ENCODE assay signal across 16 mouse cellular contexts in the genomic region with DNA sequence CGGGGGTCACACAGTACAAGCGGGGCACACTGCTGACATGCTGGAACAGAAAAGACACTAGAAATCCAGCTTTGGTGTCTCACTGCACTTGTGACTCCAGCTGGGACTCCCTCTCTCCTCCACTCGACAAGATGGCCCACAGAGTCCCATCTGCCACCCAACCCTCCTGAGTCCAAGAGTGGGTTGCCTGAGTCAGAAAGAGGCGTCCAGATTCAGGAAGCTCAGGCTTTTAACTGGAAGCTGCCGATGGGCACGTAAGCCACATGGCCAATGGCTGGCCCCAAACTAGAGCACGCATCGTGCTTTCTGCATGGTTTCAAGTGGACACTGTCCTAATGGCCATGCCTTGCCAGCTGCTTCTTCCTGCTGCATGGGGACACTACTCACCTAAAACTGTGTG.
A peak's percentile ranks its signal among the peaks of the same experiment; 100 is the strongest.
DNase-seq lines count a peak whose midpoint lies in the region; ATAC-seq and TF ChIP-seq lines count a peak whose summit lies in the region.
"Had no signal": no experiment of that assay in that cellular context is flagged by ENCODE, and none has a peak within 500 bp of the region (broad histone marks: within the 10 kb centered on the region; RNA-seq: fewer than 3 reads in every experiment).

No protein-coding gene starts in this region.

- no peak for DNase-seq in frontal cortex, postnatal 25 days (ENCODE audit: low spot score in 2 of 2)
- no peak for DNase-seq in midbrain, postnatal 0 days (ENCODE audit: low spot score)
- DNase-seq in cerebellum, postnatal 14 days, result peak; percentile 63 to 68
- no peak for DNase-seq in adrenal gland, adult (ENCODE audit: inconsistent age in 2 of 2, low spot score in 1 of 2)
- DNase-seq: adrenal gland, adult 8-10 months; B cell, adult 2 months; gastrocnemius, postnatal 10 days; kidney, adult 18-20 months; kidney, postnatal 4 days; liver, embryonic 13.5 days; right cerebral cortex, adult 18-20 months had no signal

- WGBS in midbrain, embryonic 12.5 days, result 91% methylated on average over 8 of the region's 8 CpGs
- WGBS in midbrain, postnatal 0 days, result 82% methylated on average over 8 of the region's 8 CpGs
- WGBS in small intestine, adult 2 months, result 92% methylated on average over 8 of the region's 8 CpGs
- WGBS in liver, embryonic 12.5 days (ENCODE audit: insufficient replicate concordance), result 81% methylated on average over 8 of the region's 8 CpGs

- no peak overlapping the region for H3K4me2 ChIP-seq in midbrain, embryonic 12.5 days (replicated peaks)
- H3K4me2 ChIP-seq in midbrain, postnatal 0 days (ENCODE audit: low read depth, low read length, poor library complexity, severe bottlenecking), result no peak overlapping the region
- no peak overlapping the region for H3K4me2 ChIP-seq in liver, embryonic 12.5 days
- H3K4me2 ChIP-seq: liver, embryonic 13.5 days; midbrain, embryonic 15.5 days had no signal

- H3K4me1 ChIP-seq in midbrain, embryonic 12.5 days, result peaks cover 75% of the 10 kb centered on the region
- peaks cover 10% of the 10 kb centered on the region; the same call in 1 of the 2 replicates for H3K4me1 ChIP-seq in midbrain, postnatal 0 days (ENCODE audit: insufficient read depth, low read length)
- H3K4me1 ChIP-seq in small intestine, adult 2 months (ENCODE audit: control insufficient read depth, insufficient read depth, insufficient read length, low read length), result peaks cover 2% of the 10 kb centered on the region
- no peaks in the 10 kb centered on the region for H3K4me1 ChIP-seq in liver, embryonic 12.5 days

- no peak for TF ChIP-seq POLR2A in small intestine, adult 2 months (IDR thresholded peaks at IDR 0.05; ENCODE audit: low read depth, low read length)

- no peak overlapping the region for H3K4me3 ChIP-seq in midbrain, embryonic 12.5 days
- H3K4me3 ChIP-seq in midbrain, postnatal 0 days (ENCODE audit: low read depth, low read length), result no peak overlapping the region
- no peak overlapping the region for H3K4me3 ChIP-seq in small intestine, adult 2 months (ENCODE audit: low read depth, low read length)
- H3K4me3 ChIP-seq in liver, embryonic 12.5 days, result no peak overlapping the region
- H3K4me3 ChIP-seq: liver, embryonic 13.5 days; midbrain, embryonic 15.5 days had no signal

- no peak for TF ChIP-seq CTCF in midbrain, postnatal 0 days (IDR thresholded peaks at IDR 0.05)
- no peak for TF ChIP-seq CTCF in small intestine, adult 2 months (IDR thresholded peaks at IDR 0.05; ENCODE audit: extremely low read depth, insufficient read length, insufficient replicate concordance, low read depth, low read length)

- no peaks in the 10 kb centered on the region for H3K9me3 ChIP-seq in midbrain, embryonic 12.5 days
- H3K9me3 ChIP-seq in midbrain, postnatal 0 days (ENCODE audit: low read length), result no peaks in the 10 kb centered on the region
- H3K9me3 ChIP-seq in liver, embryonic 12.5 days (replicated peaks), result no peaks in the 10 kb centered on the region
- H3K9me3 ChIP-seq: liver, embryonic 13.5 days; midbrain, embryonic 15.5 days had no signal

- H3K27me3 ChIP-seq in midbrain, embryonic 12.5 days, result no peaks in the 10 kb centered on the region
- H3K27me3 ChIP-seq in midbrain, postnatal 0 days (ENCODE audit: insufficient read depth, low read length), result no peaks in the 10 kb centered on the region
- H3K27me3 ChIP-seq in small intestine, adult 2 months (ENCODE audit: control insufficient read depth, insufficient read depth, low read length), result no peaks in the 10 kb centered on the region
- no peaks in the 10 kb centered on the region for H3K27me3 ChIP-seq in liver, embryonic 12.5 days (replicated peaks)
- H3K27me3 ChIP-seq: liver, embryonic 13.5 days; midbrain, embryonic 15.5 days had no signal

- H3K27ac ChIP-seq in midbrain, embryonic 12.5 days (replicated peaks), result 0 out of 2 replicates have a peak overlapping the region, but pooled peaks have one; percentile 10
- no peak overlapping the region for H3K27ac ChIP-seq in midbrain, postnatal 0 days (ENCODE audit: low read depth, low read length)
- H3K27ac ChIP-seq in small intestine, adult 2 months (ENCODE audit: insufficient read depth, low read depth, low read length), result peak overlapping the region; percentile 32; the same call in 1 of the 2 replicates
- no peak overlapping the region for H3K27ac ChIP-seq in liver, embryonic 12.5 days
- H3K27ac ChIP-seq: liver, embryonic 13.5 days had no signal

- no peak overlapping the region for H3K9ac ChIP-seq in midbrain, embryonic 12.5 days (replicated peaks)
- H3K9ac ChIP-seq in midbrain, postnatal 0 days (replicated peaks; ENCODE audit: low read length, poor library complexity, severe bottlenecking), result no peak overlapping the region
- no peak overlapping the region for H3K9ac ChIP-seq in liver, embryonic 12.5 days
- H3K9ac ChIP-seq: liver, embryonic 13.5 days; midbrain, embryonic 15.5 days had no signal

- peaks cover 16% of the 10 kb centered on the region for H3K36me3 ChIP-seq in midbrain, embryonic 12.5 days
- peaks cover 4% of the 10 kb centered on the region; the same call in 1 of the 2 replicates for H3K36me3 ChIP-seq in midbrain, postnatal 0 days (ENCODE audit: insufficient read depth, low read length)
- peaks cover 12% of the 10 kb centered on the region; the same call in 1 of the 2 replicates for H3K36me3 ChIP-seq in small intestine, adult 2 months (ENCODE audit: control insufficient read depth, insufficient read depth, low read length)
- peaks cover 21% of the 10 kb centered on the region; the same call in 1 of the 2 replicates for H3K36me3 ChIP-seq in liver, embryonic 12.5 days
- H3K36me3 ChIP-seq: midbrain, embryonic 15.5 days had no signal

- ATAC-seq in frontal cortex, adult (ENCODE audit: low TSS enrichment), result peak; percentile 63
- no peak for ATAC-seq in midbrain, embryonic 12.5 days (ENCODE audit: low FRiP score, low read depth)
- no peak for ATAC-seq in midbrain, postnatal 0 days (ENCODE audit: low FRiP score)
- no peak for ATAC-seq in liver, embryonic 12.5 days
- ATAC-seq: midbrain, embryonic 15.5 days had no signal

Comparison
In these comparisons a context has a peak if more than half of its experiments do, and no peak if none do; other contexts are left out.
1. H3K27ac ChIP-seq: peak in midbrain, embryonic 12.5 days (single experiment) and small intestine, adult 2 months (single experiment); none in midbrain, postnatal 0 days (single experiment) and liver, embryonic 12.5 days (single experiment).
2. DNase-seq: peak in cerebellum, postnatal 14 days (2 of 2); none in frontal cortex, postnatal 25 days (0 of 2), midbrain, postnatal 0 days (single experiment) and adrenal gland, adult (0 of 2).